Mouse (Mus musculus) urinary bladder, postnatal 4 days (tissue): Measurements from ENCODE around the gene Gse1.

Experiments used
- DNase-seq, 2 experiments: peaks; one replicate each; pipeline ENCODE4 v3.0.0; 2021 to 2022; ENCODE audit warnings: low spot score in 2 of 2

The Gse1 gene

DNA sequence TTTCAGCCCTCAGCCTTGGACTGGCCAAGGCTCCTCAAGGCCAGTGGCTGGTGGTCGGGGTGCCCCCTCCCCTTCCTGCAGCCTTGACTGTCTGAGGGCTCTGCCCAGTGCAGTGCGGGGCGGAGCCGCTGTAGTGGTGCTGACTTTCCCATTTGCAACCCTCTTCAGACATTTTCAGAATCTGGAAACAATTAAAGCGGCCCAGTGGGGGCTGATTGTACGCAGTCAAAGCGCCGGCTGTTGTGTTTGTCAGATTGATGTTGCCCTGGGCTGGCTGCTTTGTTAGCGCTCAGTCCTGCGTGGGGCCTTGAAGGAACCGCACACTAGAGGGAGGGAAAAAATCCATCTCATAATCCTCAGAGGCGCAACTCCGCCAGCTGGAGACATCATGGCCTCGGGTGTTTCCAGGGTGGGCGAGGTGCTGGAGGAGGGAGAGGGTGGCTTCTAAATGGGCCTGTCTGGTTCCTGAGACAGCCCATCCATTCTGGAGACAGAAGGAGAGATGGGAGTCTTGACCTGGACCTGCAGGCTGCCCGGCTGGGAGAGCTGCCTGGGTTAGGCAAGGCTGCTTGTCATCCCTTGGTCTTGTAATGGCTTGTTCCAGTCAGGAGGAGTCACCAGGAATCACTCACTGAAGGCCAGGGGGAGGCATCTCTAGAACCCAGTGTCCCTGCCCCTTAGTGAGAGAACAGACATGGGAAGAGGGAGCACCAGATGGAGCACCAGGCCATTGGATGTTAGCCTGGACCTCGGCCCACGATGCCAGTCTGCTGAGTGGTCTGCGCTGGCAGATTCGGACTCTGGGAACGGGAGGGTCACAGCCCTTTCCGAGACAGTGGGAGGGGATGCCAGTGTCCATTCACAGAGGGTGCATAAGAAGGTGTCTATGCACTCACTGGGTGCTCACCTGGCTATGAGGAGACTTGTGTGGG, 70.6 kb downstream of the Gse1 start:
- DNase-seq: no peak

- DNase-seq: peak; percentile 68 to 86
Observed at GRCm38 (mm10) chr8:120300601-120301141, 72.4 kb downstream of the Gse1 start.

DNA sequence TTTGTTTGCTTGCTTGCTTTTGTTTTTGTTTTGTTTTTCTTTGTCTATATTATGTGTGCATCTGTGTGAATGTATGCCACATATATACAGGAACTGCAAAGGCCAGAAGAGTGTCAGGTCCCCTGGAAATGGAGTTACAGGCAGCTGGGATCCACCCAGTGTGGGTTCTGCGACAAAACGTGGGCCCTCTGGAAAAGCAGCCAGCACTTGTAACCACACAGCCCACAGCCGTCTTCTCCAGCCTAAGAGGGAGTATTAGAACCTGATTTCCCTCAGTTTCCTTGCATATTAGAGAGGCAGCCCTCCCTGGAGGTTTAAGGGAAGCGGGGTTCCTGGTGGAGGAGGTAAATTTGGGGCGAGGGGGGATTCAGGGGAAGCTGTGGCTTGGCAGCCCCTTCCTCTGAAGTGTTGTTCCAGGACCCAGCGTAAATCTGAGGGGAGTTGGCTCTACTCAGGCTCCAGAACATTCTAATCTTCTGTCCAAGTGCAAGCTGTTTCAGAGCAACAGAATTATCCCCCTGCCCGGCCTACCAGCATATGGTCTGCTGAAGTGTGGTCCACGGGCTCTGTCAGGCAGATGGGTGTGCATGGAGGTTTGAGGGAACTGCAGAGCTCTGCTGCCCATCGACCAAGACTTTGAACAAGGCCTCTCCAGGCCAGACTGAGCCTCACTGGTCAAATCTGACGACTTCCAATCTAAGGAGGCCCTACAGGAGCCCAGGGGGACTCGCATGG, 74.9 kb downstream of the Gse1 start:
- no peak for DNase-seq

DNA sequence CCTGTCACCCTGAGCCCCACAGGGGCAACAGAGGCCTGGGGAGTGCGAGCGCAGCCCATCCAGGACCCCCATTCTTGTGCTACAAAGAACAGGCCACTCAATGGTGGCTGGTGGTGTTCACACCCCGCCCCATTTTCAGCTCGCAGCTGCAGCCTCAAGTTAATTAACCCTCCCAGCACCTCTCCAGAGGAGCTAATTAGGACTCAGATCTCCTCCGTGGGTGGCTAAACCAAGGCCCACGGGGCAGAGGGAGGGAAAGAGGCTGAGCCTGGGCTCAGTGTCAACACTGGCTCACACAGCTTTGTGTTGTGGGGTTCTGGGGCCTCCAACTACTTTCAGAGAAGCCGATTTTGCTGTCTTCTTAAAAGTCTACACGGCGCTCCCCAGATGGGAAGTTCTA, 75.8 kb downstream of the Gse1 start:
- DNase-seq: no peak

GRCm38 (mm10) chr8:120305800-120306385, 77.6 kb downstream of the Gse1 start:
- no peak for DNase-seq

DNA sequence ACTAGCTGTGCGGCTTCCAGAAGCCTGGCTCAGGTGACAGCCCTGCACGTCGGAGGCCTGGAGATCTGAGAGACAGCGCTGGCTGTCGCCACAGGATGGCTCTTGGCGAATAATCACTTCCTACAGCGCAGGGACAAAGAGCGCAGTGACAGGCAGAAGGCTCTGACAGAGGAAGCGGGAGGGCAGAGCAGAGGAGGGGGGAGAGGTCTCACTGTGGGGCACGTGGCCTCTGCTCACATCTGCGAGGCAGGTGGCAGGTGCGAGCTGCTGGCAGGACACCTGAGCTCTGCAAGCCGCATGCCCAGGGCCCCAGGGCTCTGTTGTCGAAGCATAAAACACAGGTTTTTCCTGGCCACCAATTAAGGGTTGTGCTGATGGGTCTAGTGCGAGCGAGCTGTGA, 78.8 kb downstream of the Gse1 start:
- no peak for DNase-seq

GRCm38 (mm10) chr8:120307528-120307927, 79.3 kb downstream of the Gse1 start:
- DNase-seq: no peak

DNA sequence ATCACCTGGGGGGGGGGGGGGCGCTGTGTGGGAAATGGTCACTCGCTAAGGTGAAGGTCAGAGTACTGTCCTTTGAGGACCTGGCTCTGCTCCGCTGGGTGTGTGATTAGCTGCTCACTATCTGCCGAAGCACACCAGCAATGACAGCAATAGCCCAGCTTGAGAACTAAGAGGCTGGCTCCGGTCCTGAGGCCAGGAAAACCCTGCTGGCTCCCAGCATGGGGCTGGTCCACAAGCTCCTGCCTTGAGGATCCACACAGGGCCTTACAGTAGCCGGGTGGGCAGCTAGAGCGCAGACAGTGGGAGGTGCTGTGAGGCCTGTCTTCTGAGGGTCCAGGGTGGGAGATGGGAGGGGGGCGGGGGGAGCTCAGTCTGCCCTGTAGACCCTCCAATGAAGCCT, 79.9 kb downstream of the Gse1 start:
- DNase-seq: no peak

GRCm38 (mm10) chr8:120308553-120308952, 80.3 kb downstream of the Gse1 start:
- no peak for DNase-seq

DNA sequence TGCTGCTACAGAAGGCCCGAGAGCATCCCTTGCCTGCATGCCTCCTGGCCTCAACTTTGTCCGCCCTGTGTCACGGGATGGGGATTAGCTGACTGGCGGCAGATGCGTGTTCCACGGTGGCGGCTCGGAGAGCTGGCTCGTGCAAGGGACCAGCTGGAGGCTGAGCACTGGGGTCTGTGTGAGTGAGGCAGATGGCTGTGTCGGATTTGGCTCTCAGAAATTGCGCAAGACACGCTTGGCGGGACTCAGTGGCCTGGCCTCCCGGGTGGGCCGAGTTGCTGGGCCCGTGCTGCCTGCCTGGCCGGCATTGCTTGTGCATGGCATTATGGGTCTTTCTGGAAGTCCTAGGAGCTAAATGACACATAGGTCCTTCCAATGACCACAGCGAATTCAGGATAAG, 81.1 kb downstream of the Gse1 start:
- DNase-seq: peak; percentile 57 to 70

- no peak for DNase-seq
Observed at GRCm38 (mm10) chr8:120310063-120310462, 81.8 kb downstream of the Gse1 start.

- DNase-seq: no peak
Observed at GRCm38 (mm10) chr8:120312452-120312851, 84.2 kb downstream of the Gse1 start.

GRCm38 (mm10) chr8:120313674-120314073, 85.4 kb downstream of the Gse1 start:
- no peak for DNase-seq

DNA sequence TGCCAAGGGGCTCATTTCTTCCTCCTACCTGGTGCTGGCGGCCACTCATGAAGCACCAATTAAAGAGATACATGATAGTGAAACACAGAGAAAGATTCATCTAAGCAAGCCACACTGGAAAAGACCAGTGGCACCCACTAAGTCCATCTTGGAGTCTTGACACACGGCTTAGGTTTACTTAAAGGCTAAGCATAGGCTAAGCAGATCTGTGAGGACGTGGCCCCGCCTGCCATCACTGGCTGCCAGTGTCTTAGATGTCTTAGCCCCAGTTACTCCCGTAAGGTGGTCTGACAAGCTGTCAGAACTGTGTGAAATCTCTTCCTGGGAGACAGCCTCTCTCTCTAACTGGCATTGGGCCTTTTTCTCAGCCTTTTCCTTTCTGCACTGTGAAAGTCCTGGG, 86.7 kb downstream of the Gse1 start:
- DNase-seq: no peak

DNA sequence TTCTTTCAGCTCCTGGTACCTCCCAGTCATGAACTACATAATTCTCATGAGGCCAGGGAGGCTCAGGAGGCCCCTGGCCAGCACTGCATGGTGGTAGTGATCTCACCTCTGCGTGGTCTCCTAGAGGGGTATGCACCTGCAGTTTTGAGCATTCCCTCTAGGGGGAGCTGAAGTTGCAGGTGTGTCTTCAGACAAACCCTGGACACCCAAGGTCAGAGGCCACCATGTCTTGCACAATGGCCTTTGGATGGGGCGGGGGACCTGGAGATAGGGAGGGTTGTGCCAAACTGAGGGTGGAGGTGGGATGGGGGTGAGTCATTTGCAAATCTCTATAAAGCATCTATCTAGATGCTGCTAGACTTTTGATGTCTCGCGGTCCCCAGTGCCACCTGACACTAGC, 87.4 kb downstream of the Gse1 start:
- DNase-seq: no peak

- no peak for DNase-seq
Observed at GRCm38 (mm10) chr8:120316707-120317106, 88.5 kb downstream of the Gse1 start.

DNA sequence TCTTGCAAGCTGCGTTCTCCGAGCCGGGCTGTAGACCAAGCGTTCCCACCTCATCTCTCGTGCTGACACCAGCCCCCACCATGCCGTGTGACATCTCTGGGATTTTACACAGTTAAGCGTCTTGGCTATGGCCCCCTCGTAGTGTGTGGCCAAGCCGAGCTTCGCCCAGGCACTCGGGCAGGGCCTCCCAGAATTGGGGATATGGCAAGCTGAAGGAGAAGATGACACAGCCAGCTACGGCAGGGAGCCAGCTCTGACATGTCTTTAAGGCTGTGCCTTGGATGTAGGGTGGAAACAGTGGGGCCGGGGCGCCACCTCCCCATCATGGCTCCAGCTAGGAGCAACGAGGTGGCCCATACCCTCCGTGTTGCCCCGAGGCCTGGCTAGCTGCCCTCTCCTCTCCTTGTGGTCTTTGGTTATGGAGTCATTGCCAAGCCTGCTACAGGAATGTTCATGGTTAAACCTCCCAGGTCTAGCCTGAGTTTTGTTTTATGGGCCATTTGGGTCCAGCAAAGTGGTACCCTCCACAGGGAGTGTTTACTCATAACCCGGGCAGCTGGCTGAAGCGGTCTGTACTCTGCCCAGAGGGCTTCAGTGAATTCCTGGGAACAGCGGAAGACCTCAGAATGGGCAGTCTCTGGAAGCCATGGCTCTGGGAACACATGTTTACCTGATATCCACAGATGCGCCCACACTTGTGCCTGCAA, 89.0 kb downstream of the Gse1 start:
- DNase-seq: no peak

- DNase-seq: no peak
Observed at GRCm38 (mm10) chr8:120318476-120318991, 90.3 kb downstream of the Gse1 start.

- DNase-seq: peak; percentile 72 to 78
Observed at GRCm38 (mm10) chr8:120319449-120319848, 91.2 kb downstream of the Gse1 start.

- DNase-seq: no peak
Observed at GRCm38 (mm10) chr8:120320146-120320545, 91.9 kb downstream of the Gse1 start.

DNA sequence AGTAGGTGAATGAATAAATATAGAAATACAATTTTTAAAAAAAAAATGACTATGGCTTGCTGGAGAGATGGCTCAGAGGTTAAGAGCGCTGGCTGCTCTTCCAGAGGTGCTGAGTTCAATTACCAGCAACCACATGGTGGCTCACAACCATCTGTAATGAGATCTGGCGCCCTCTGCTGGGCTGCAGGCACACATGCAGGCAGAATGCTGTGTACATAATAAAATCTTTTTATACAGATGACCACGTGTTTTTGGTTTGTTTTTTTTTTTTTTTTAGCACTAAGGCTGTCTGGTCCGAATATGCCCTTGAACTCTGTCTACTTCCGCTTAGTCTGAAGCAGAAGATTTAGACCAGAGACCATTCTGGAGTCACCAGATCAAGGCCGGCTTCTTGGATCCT, 93.5 kb downstream of the Gse1 start:
- DNase-seq: no peak
